24 mouse cellular contexts compared by ENCODE assay signal in genomic region chr16:58343921-58344320, GRCm38 (mm10).
DNase-seq lines count a peak whose midpoint lies in the region; TF ChIP-seq lines count a peak whose summit lies in the region.
"Had no signal": no experiment of that assay in that cellular context is flagged by ENCODE, and none has a peak within 500 bp of the region (broad histone marks: within the 10 kb centered on the region; RNA-seq: fewer than 3 reads in every experiment).

No protein-coding gene starts in this region.

- TF ChIP-seq POLR2A in myocyte (IDR thresholded peaks at IDR 0.05; ENCODE audit: insufficient read length, low read depth): no peak

- no peak overlapping the region for H3K4me3 ChIP-seq in myocyte
- H3K4me3 ChIP-seq: embryonic facial prominence, embryonic 13.5 days; embryonic facial prominence, embryonic 15.5 days; forebrain, embryonic 13.5 days; forebrain, embryonic 15.5 days had no signal

- H3K36me3 ChIP-seq in myocyte (ENCODE audit: control insufficient read depth, insufficient read depth): no peaks in the 10 kb centered on the region
- H3K36me3 ChIP-seq: embryonic facial prominence, embryonic 13.5 days; embryonic facial prominence, embryonic 15.5 days; forebrain, embryonic 15.5 days; G1E had no signal

- peak overlapping the region; percentile 32 for H3K4me2 ChIP-seq in myocyte (ENCODE audit: low read depth)
- H3K4me2 ChIP-seq: embryonic facial prominence, embryonic 13.5 days; embryonic facial prominence, embryonic 15.5 days; forebrain, embryonic 13.5 days; forebrain, embryonic 15.5 days had no signal

- DNase-seq in 3134 (ENCODE audit: extremely low read depth, insufficient read length, low spot score) (peak; percentile 15), 3T3-L1 (ENCODE audit: low read depth, low spot score) (peak; percentile 81), liver (no peak)
- DNase-seq in Muller cell, postnatal 12 days (ENCODE audit: inconsistent ontology term): peak; percentile 78
- DNase-seq in frontal cortex, adult 2 months (ENCODE audit: extremely low spot score in 1 of 2, low spot score in 1 of 2): no peak
- DNase-seq in layer of hippocampus, postnatal 14 days (ENCODE audit: low spot score in 2 of 2): no peak
- DNase-seq: adrenal gland, adult 2 months; adrenal gland, postnatal 10 days; adrenal gland, postnatal 25 days; cerebellum, adult 11 months; cerebellum, adult 18-20 months; cerebellum, adult 8-10 months; cerebellum, adult 9-11 months; cerebellum, postnatal 14 days; cerebellum, postnatal 36 days; embryo, embryonic 11 days; forebrain, postnatal 0 days had no signal

- H3K27me3 ChIP-seq in myocyte (ENCODE audit: control insufficient read depth, insufficient read depth, insufficient read length): no peaks in the 10 kb centered on the region
- H3K27me3 ChIP-seq: CH12.LX; embryonic facial prominence, embryonic 13.5 days; embryonic facial prominence, embryonic 15.5 days; forebrain, embryonic 13.5 days; forebrain, embryonic 15.5 days had no signal

- no peak overlapping the region for H3ac ChIP-seq in myocyte (ENCODE audit: control insufficient read depth, insufficient read length)

- no peaks in the 10 kb centered on the region for H3K79me2 ChIP-seq in myocyte (ENCODE audit: control insufficient read depth, insufficient read depth)

TF ChIP-seq in myocyte, 11 proteins besides CTCF, POLR2A, EP300 and RAD21:
- TF ChIP-seq POLR2AphosphoS2 (IDR thresholded peaks at IDR 0.05; ENCODE audit: insufficient read length, low read depth): no peak
- no peak for TF ChIP-seq E2F4 (IDR thresholded peaks at IDR 0.05; ENCODE audit: insufficient read depth)
- TF ChIP-seq CEBPB (IDR thresholded peaks at IDR 0.05; ENCODE audit: insufficient read depth, poor library complexity, severe bottlenecking): no peak
- TF ChIP-seq USF1 (IDR thresholded peaks at IDR 0.05; ENCODE audit: low read depth): no peak
- no peak for TF ChIP-seq SRF (IDR thresholded peaks at IDR 0.05; ENCODE audit: control insufficient read depth, insufficient read length, low read depth)
- TF ChIP-seq TCF3 (IDR thresholded peaks at IDR 0.05; ENCODE audit: insufficient read length, low read depth): no peak

Comparison
In these comparisons a context has a peak if more than half of its experiments do, and no peak if none do; other contexts are left out.
1. DNase-seq: peak in 3134 (single experiment), 3T3-L1 (single experiment) and Muller cell, postnatal 12 days (single experiment); none in frontal cortex, adult 2 months (0 of 2), liver (single experiment) and layer of hippocampus, postnatal 14 days (0 of 2).